Mouse (Mus musculus): ENCODE data around the gene Adcyap1. TPM values are rescaled to one million over a fixed set of nuclear protein-coding genes. Genes with fewer than 3 reads are reported as not detected.

Adcyap1 gene
- polyA plus RNA-seq, 1 experiment from 2014 or later, result 0.12 TPM

GRCm38 (mm10) chr17:93217785-93218184 lies 19.0 kb downstream of the Adcyap1 start:
- Histone ChIP-seq H3K4me3 (replicated peaks; ENCODE audit: low read depth, low read length) (no peak overlapping the region), H3K4me2 (ENCODE audit: low read length) (no peak overlapping the region), H3K27me3 (ENCODE audit: insufficient read depth, low read length) (no peaks in the 10 kb centered on the region), H3K9ac (ENCODE audit: low read depth, low read length) (no peak overlapping the region), H3K4me1 (replicated peaks; ENCODE audit: insufficient read depth, low read length) (no peaks in the 10 kb centered on the region), H3K9me3 (replicated peaks; ENCODE audit: low read length) (no peaks in the 10 kb centered on the region), H3K36me3 (ENCODE audit: insufficient read depth, low read length) (no peaks in the 10 kb centered on the region), H3K27ac (no peak overlapping the region)
- DNase-seq (ENCODE audit: low spot score) (no peak), ATAC-seq (replicated peaks; ENCODE audit: low FRiP score, low read depth) (no peak)
- no peak for TF ChIP-seq CTCF (IDR thresholded peaks at IDR 0.05; ENCODE audit: low read depth)
- 73% methylated on average over 6 of the region's 6 CpGs for WGBS

GRCm38 (mm10) chr17:93218640-93219039 lies 19.8 kb downstream of the Adcyap1 start:
- DNase-seq (ENCODE audit: low spot score), result no peak
- no peaks in the 10 kb centered on the region for H3K4me1 ChIP-seq (replicated peaks; ENCODE audit: insufficient read depth, low read length)
- no peaks in the 10 kb centered on the region for H3K36me3 ChIP-seq (ENCODE audit: insufficient read depth, low read length)
- no peak overlapping the region for H3K4me2 ChIP-seq (ENCODE audit: low read length)
- no peak overlapping the region for H3K4me3 ChIP-seq (replicated peaks; ENCODE audit: low read depth, low read length)
- no peak for ATAC-seq (replicated peaks; ENCODE audit: low FRiP score, low read depth)
- H3K27me3 ChIP-seq (ENCODE audit: insufficient read depth, low read length), result no peaks in the 10 kb centered on the region
- H3K9ac ChIP-seq (ENCODE audit: low read depth, low read length), result no peak overlapping the region
- no peak overlapping the region for H3K27ac ChIP-seq
- no peak for TF ChIP-seq CTCF (IDR thresholded peaks at IDR 0.05; ENCODE audit: low read depth)
- H3K9me3 ChIP-seq (replicated peaks; ENCODE audit: low read length), result no peaks in the 10 kb centered on the region
- WGBS, result 56% methylated on average over 2 of the region's 2 CpGs

- Histone ChIP-seq H3K4me1 (replicated peaks; ENCODE audit: insufficient read depth, low read length) (no peaks in the 10 kb centered on the region), H3K36me3 (ENCODE audit: insufficient read depth, low read length) (no peaks in the 10 kb centered on the region), H3K4me2 (ENCODE audit: low read length) (no peak overlapping the region), H3K9me3 (replicated peaks; ENCODE audit: low read length) (no peaks in the 10 kb centered on the region), H3K9ac (ENCODE audit: low read depth, low read length) (no peak overlapping the region), H3K27me3 (ENCODE audit: insufficient read depth, low read length) (no peaks in the 10 kb centered on the region), H3K27ac (no peak overlapping the region), H3K4me3 (replicated peaks; ENCODE audit: low read depth, low read length) (no peak overlapping the region)
- TF ChIP-seq CTCF (IDR thresholded peaks at IDR 0.05; ENCODE audit: low read depth), result no peak
- DNase-seq (ENCODE audit: low spot score) (no peak), ATAC-seq (replicated peaks; ENCODE audit: low FRiP score, low read depth) (no peak)
Measured at GRCm38 (mm10) chr17:93237355-93237754, 38.5 kb downstream of the Adcyap1 start.

Data from kidney, postnatal 0 days (tissue).